Mouse (Mus musculus) left cerebral cortex, adult 8-10 months (tissue): ENCODE results near the gene Sf3a3. TPM values are rescaled to one million over a fixed set of nuclear protein-coding genes. Genes with fewer than 3 reads are reported as not detected.

Source experiments
- DNase-seq, 2 experiments: peaks; one replicate each; pipeline ENCODE4 v3.0.0; 2022; ENCODE audit warnings: low spot score in 2 of 2
- total RNA-seq, 4 experiments: library from RNA; stranded (reverse); gene quantifications; 2 replicates each; pipeline ENCODE4 v1.2.4; 2022

The Sf3a3 gene
- total RNA-seq: 10 to 100 TPM; 32.4 to 39.9 (median 35.4) TPM

GRCm38 (mm10) chr4:124714545-124715481 is at the start of gene Sf3a3:
Sf3a3 (plus strand) TSS chr4:124714776.
- peak; percentile 88 to 94 for DNase-seq

- DNase-seq: peak in 1 of 2 experiments; percentile 46
Observed at GRCm38 (mm10) chr4:124667476-124668033, 47.0 kb upstream of the Sf3a3 start.

GRCm38 (mm10) chr4:124668078-124668477 is 46.5 kb upstream of the Sf3a3 start:
- no peak for DNase-seq

- DNase-seq: no peak
Observed at GRCm38 (mm10) chr4:124670232-124670631, 44.3 kb upstream of the Sf3a3 start.

- DNase-seq: no peak
Observed at GRCm38 (mm10) chr4:124671583-124671982, 43.0 kb upstream of the Sf3a3 start.

- no peak for DNase-seq
Observed at GRCm38 (mm10) chr4:124672347-124673320, 41.9 kb upstream of the Sf3a3 start.

- no peak for DNase-seq
Observed at GRCm38 (mm10) chr4:124674334-124675032, 40.1 kb upstream of the Sf3a3 start.

GRCm38 (mm10) chr4:124675037-124675436 is 39.5 kb upstream of the Sf3a3 start:
- DNase-seq: peak in 1 of 2 experiments; percentile 66

- no peak for DNase-seq
Observed at GRCm38 (mm10) chr4:124675958-124676357, 38.6 kb upstream of the Sf3a3 start.

GRCm38 (mm10) chr4:124682270-124682669 is 32.3 kb upstream of the Sf3a3 start:
- no peak for DNase-seq

- DNase-seq: no peak
Observed at GRCm38 (mm10) chr4:124683474-124683873, 31.1 kb upstream of the Sf3a3 start.

GRCm38 (mm10) chr4:124685004-124685403 is 29.6 kb upstream of the Sf3a3 start:
- DNase-seq: no peak

GRCm38 (mm10) chr4:124685453-124685852 is 29.1 kb upstream of the Sf3a3 start:
- DNase-seq: no peak

GRCm38 (mm10) chr4:124685897-124686402 is 28.6 kb upstream of the Sf3a3 start:
- DNase-seq: no peak

GRCm38 (mm10) chr4:124691455-124691854 is 23.1 kb upstream of the Sf3a3 start:
- DNase-seq: no peak

- no peak for DNase-seq
Observed at GRCm38 (mm10) chr4:124692416-124692861, 22.1 kb upstream of the Sf3a3 start.

GRCm38 (mm10) chr4:124693135-124693894 is 21.3 kb upstream of the Sf3a3 start, which contains the start of gene Utp11:
Utp11 (minus strand) TSS chr4:124693600.
- DNase-seq: peak; percentile 71 to 83

- DNase-seq: no peak
Observed at GRCm38 (mm10) chr4:124694572-124694971, 20.0 kb upstream of the Sf3a3 start.

- no peak for DNase-seq
Observed at GRCm38 (mm10) chr4:124695786-124696516, 18.6 kb upstream of the Sf3a3 start.
